Mouse (Mus musculus) left cerebral cortex, postnatal 10 days (tissue): Measurements from ENCODE around the gene Enoph1. TPM values are rescaled to one million over a fixed set of nuclear protein-coding genes. Genes with fewer than 3 reads are reported as not detected.

Source experiments
- DNase-seq, 2 experiments: peaks; one replicate each; pipeline ENCODE4 v3.0.0; 2021 to 2022; ENCODE audit warnings: low spot score in 2 of 2, mixed read lengths in 1 of 2; ENCODE audit errors: extremely low spot score in 1 of 2
- intact Hi-C: fragments of 180-260 bp; cut with DNase I; formaldehyde crosslinking; loops from one replicate; pipeline ENCODE4 v1.15.1; 2025
- total RNA-seq, 2 experiments: library from RNA; stranded (reverse); gene quantifications; 2 replicates each; pipeline ENCODE4 v1.2.3; 2021

Gene Enoph1
- total RNA-seq, 2 experiments from 2014 or later, result 56.2 TPM

- intact Hi-C loops, result no loop called here
- no peak for DNase-seq
Measured at GRCm38 (mm10) chr5:100060876-100061275, 21.1 kb downstream of the Enoph1 start.

GRCm38 (mm10) chr5:100067579-100067978, 27.8 kb downstream of the Enoph1 start:
- no peak for DNase-seq
- intact Hi-C loops, result no loop called here

GRCm38 (mm10) chr5:100069526-100069925, 29.7 kb downstream of the Enoph1 start:
- no peak for DNase-seq
- intact Hi-C loops, result loop anchor here (2.0 kb wide), 1 partner anchor 251 kb away; no protein-coding TSS in a partner anchor

- peak; percentile 80 to 82 for DNase-seq
- intact Hi-C loops, result loop anchor here (2.0 to 5.0 kb wide), 2 partner anchors 171 to 232 kb away; no protein-coding TSS in a partner anchor
Measured at GRCm38 (mm10) chr5:100070255-100070654, 30.5 kb downstream of the Enoph1 start.

- intact Hi-C loops, result loop anchor here (2.0 to 5.0 kb wide), 2 partner anchors 169 to 231 kb away; no protein-coding TSS in a partner anchor
Measured at GRCm38 (mm10) chr5:100071541-100071940, 31.8 kb downstream of the Enoph1 start.

GRCm38 (mm10) chr5:100072557-100072956, 32.8 kb downstream of the Enoph1 start:
- DNase-seq, result no peak
- intact Hi-C loops, result loop anchor here (5.0 kb wide), 1 partner anchor 230 kb away; no protein-coding TSS in a partner anchor

More at GRCm38 (mm10) chr5:100071541-100071940, 31.8 kb downstream of the Enoph1 start:
- no peak for DNase-seq

GRCm38 (mm10) chr5:100074571-100074970, 34.8 kb downstream of the Enoph1 start:
- DNase-seq, result no peak
- intact Hi-C loops, result loop anchor here (5.0 kb wide), 1 partner anchor 228 kb away; no protein-coding TSS in a partner anchor

- intact Hi-C loops, result no loop called here
- no peak for DNase-seq
Measured at GRCm38 (mm10) chr5:100079040-100079930, 39.5 kb downstream of the Enoph1 start.

GRCm38 (mm10) chr5:100079931-100080275, 40.1 kb downstream of the Enoph1 start:
- intact Hi-C loops, result loop anchor here (5.0 kb wide), 1 partner anchor 77 kb away; the partner anchor contains the start of gene Tmem150c
- no peak for DNase-seq

- no peak for DNase-seq
- intact Hi-C loops, result loop anchor here (5.0 kb wide), 1 partner anchor 75 kb away; the partner anchor contains the start of gene Tmem150c
Measured at GRCm38 (mm10) chr5:100082006-100082405, 42.2 kb downstream of the Enoph1 start.

- intact Hi-C loops, result loop anchor here (5.0 kb wide), 1 partner anchor 73 kb away; the partner anchor contains the start of gene Tmem150c
- no peak for DNase-seq
Measured at GRCm38 (mm10) chr5:100083953-100084562, 44.3 kb downstream of the Enoph1 start.

- DNase-seq, result no peak
- intact Hi-C loops, result no loop called here
Measured at GRCm38 (mm10) chr5:100085097-100085496, 45.3 kb downstream of the Enoph1 start.

- DNase-seq, result no peak
- intact Hi-C loops, result no loop called here
Measured at GRCm38 (mm10) chr5:100090515-100091262, 50.9 kb downstream of the Enoph1 start.

GRCm38 (mm10) chr5:100091263-100091594, 51.4 kb downstream of the Enoph1 start:
- intact Hi-C loops, result no loop called here
- DNase-seq, result no peak

- intact Hi-C loops, result no loop called here
- no peak for DNase-seq
Measured at GRCm38 (mm10) chr5:100091602-100092001, 51.8 kb downstream of the Enoph1 start.

- intact Hi-C loops, result no loop called here
- no peak for DNase-seq
Measured at GRCm38 (mm10) chr5:100096955-100097354, 57.2 kb downstream of the Enoph1 start.

- intact Hi-C loops, result no loop called here
Measured at GRCm38 (mm10) chr5:100097967-100098366, 58.2 kb downstream of the Enoph1 start.

GRCm38 (mm10) chr5:100102395-100102794, 62.6 kb downstream of the Enoph1 start:
- intact Hi-C loops, result no loop called here
- no peak for DNase-seq

More at GRCm38 (mm10) chr5:100097967-100098366, 58.2 kb downstream of the Enoph1 start:
- no peak for DNase-seq

- DNase-seq, result peak; percentile 50 to 78
- intact Hi-C loops, result no loop called here
Measured at GRCm38 (mm10) chr5:100108866-100109265, 69.1 kb downstream of the Enoph1 start.
